Mouse (Mus musculus): ENCODE results near the gene Rnf128. TPM values are rescaled to one million over a fixed set of nuclear protein-coding genes. Genes with fewer than 3 reads are reported as not detected.

Rnf128 gene
- polyA plus RNA-seq, 1 experiment from 2014 or later: 35.9 TPM

Other genes starting within 250 kb of the Rnf128 start
- 0.13 TPM in 1 of 2 replicates, not detected in the other for gene Trap1a, start 229.6 kb upstream of the Rnf128 start, polyA plus RNA-seq (2015; fragmentation: Nextera tagmentation; extraction: Ambion mirVana)
- 1.9 and 2.2 TPM in 2 replicates for gene D330045A20Rik, start 82.9 kb upstream of the Rnf128 start, polyA plus RNA-seq (2015; fragmentation: Nextera tagmentation; extraction: Ambion mirVana)
- gene Tbc1d8b, start 121.7 kb downstream of the Rnf128 start, polyA plus RNA-seq (2015; fragmentation: Nextera tagmentation; extraction: Ambion mirVana): 3.0 and 3.3 TPM in 2 replicates
- 0.28 TPM in 1 of 2 replicates, not detected in the other for gene Gm15013, start 151.2 kb downstream of the Rnf128 start, polyA plus RNA-seq (2015; fragmentation: Nextera tagmentation; extraction: Ambion mirVana)
- 0.42 TPM in 1 of 2 replicates, not detected in the other for gene Ripply1, start 219.0 kb downstream of the Rnf128 start, polyA plus RNA-seq (2015; fragmentation: Nextera tagmentation; extraction: Ambion mirVana)
- gene Cldn2, start 237.5 kb downstream of the Rnf128 start, polyA plus RNA-seq (2015; fragmentation: Nextera tagmentation; extraction: Ambion mirVana): 31.2 and 31.6 TPM in 2 replicates